Mouse (Mus musculus): ENCODE measurements at regions not wholly inside any gene's neighbourhood (a gene's known extent, or its start where the extent isn't known, plus 50 kb on each side); places are given as distances from the start of the nearest gene placed in this dataset.

- TF ChIP-seq CTCF (IDR thresholded peaks at IDR 0.05) (no peak), EP300 (IDR thresholded peaks at IDR 0.05) (no peak)
Observed at GRCm38 (mm10) chr9:117843531-117843930, 196.8 kb upstream of the Azi2 start.

All from lung, postnatal 0 days (tissue).